Mouse (Mus musculus) midbrain, embryonic 14.5 days (tissue): ENCODE results near the gene Zfp949. TPM values are rescaled to one million over a fixed set of nuclear protein-coding genes. Genes with fewer than 3 reads are reported as not detected.

Source experiments
- polyA plus RNA-seq: library from polyadenylated mRNA; unstranded; fragments of >200 nt; fragmentation: Nextera tagmentation; extraction: Ambion mirVana; gene quantifications from 2 replicates; pipeline ENCODE4 v1.2.1, GENCODE M21; 2014

Zfp949 gene
- polyA plus RNA-seq, 1 experiment from 2014 or later = 16.5 TPM

Other genes with a start within 250 kb of the Zfp949 start
- gene Nt5e, start 220.8 kb upstream of the Zfp949 start, polyA plus RNA-seq = 0.36 and 0.61 TPM in 2 replicates
- 24.2 and 31.8 TPM in 2 replicates for gene Snx14, start 109.1 kb upstream of the Zfp949 start, polyA plus RNA-seq
- gene Gm20537, start 91.4 kb upstream of the Zfp949 start, polyA plus RNA-seq = 1.3 TPM in 1 of 2 replicates, not detected in the other
- 85.3 and 117 TPM in 2 replicates for gene Syncrip, start 65.4 kb upstream of the Zfp949 start, polyA plus RNA-seq
- gene Trim43a, start 32.9 kb downstream of the Zfp949 start, polyA plus RNA-seq = 0.20 TPM in 1 of 2 replicates, not detected in the other
- 40.7 and 42.9 TPM in 2 replicates for gene Mthfsl, start 172.3 kb downstream of the Zfp949 start, polyA plus RNA-seq
- 0.25 TPM in 1 of 2 replicates, not detected in the other for gene Bcl2a1d, start 183.9 kb downstream of the Zfp949 start, polyA plus RNA-seq